Mouse (Mus musculus): ENCODE data around the gene Cd6. TPM values are rescaled to one million over a fixed set of nuclear protein-coding genes. Genes with fewer than 3 reads are reported as not detected.

The Cd6 gene
- polyA plus RNA-seq, 1 experiment = 5.6 TPM

DNA sequence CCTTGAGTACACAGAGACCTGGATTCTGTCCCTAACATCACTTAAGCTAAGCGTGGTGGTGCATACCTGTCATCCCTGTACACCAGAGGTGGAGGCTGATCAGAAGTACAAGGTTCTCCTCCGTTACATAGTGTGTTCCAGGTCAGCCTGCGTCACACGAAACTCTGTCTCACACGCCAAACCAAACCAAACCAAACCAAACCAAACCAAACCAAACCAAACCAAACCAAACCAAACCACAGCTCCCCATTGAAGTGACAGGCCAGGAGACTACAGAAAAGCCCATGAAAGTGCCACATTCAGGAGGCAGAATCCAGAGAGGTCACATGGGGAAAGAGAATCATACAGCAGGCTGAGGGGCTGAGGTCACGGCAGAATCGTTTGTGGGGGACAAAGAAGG is 57.9 kb downstream of the Cd6 start:
- 66% methylated on average over 7 of the region's 7 CpGs for WGBS
- no peak for DNase-seq (ENCODE audit: low read depth, low spot score)

GRCm38 (mm10) chr19:10769429-10770195 is 60.2 kb downstream of the Cd6 start:
- WGBS = 57% methylated on average over 12 of the region's 12 CpGs
- DNase-seq (ENCODE audit: low read depth, low spot score) = no peak

GRCm38 (mm10) chr19:10768694-10769428 is 61.0 kb downstream of the Cd6 start:
- 72% methylated on average over 6 of the region's 6 CpGs for WGBS

DNA sequence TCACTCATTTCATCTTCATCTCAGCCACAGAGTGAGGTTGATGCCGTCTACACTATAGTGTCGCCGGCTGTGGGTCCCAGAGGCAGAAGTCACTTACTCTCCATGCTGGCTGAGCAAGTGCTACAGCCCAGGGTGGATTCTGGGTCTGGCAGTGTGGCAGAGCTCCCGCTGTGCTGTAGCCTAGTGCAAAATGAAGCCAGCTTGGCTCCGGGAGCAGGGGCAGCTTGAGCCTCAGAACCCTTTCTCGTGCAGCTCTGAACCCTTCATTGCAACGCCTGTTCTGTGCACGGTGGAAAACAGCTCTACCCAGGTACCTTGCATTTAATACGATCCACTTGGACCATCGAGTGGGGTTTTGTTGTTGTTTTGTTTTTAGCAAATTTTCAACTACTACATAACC is 62.2 kb downstream of the Cd6 start:
- 89% methylated on average over 10 of the region's 10 CpGs for WGBS
- DNase-seq (ENCODE audit: low read depth, low spot score) = no peak

More at GRCm38 (mm10) chr19:10768694-10769428, 61.0 kb downstream of the Cd6 start:
- DNase-seq (ENCODE audit: low read depth, low spot score) = no peak

GRCm38 (mm10) chr19:10763381-10764031 is 66.4 kb downstream of the Cd6 start:
- 67% methylated on average over 21 of the region's 21 CpGs for WGBS
- no peak for DNase-seq (ENCODE audit: low read depth, low spot score)

- 72% methylated on average over 6 of the region's 6 CpGs for WGBS
Observed at GRCm38 (mm10) chr19:10762468-10762867, 67.4 kb downstream of the Cd6 start.

DNA sequence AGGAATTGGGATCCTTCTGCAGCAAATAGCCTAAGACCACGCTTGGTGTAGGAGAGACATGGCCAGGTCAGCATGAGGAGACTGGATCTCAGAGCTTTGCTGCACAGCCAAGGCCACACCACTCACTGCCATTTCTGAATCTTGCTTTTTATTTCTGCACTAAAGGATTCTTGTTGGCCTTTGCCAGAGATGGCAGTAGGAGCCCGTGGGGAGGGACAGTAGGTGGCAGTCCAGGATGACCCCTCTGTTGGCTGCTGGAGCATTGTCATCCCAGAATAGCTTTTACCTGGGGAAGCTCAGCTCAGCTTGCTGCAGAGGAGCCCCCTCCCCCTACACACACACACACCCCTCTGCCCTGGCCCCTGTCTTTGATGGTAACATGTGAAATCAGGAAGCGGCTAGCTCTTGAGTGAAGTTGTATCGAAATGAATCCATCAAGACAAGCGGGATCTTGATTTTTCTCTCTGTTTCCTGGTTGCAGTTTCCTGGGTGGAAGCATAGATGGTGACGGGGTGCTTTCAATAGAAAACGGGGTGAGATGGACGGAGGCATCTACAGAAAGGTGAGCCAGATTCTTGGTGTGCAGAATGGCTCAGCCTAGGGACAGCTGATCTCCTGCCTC is 68.0 kb downstream of the Cd6 start:
- no peak for DNase-seq (ENCODE audit: low read depth, low spot score)
- WGBS = 79% methylated on average over 8 of the region's 8 CpGs

More at GRCm38 (mm10) chr19:10762468-10762867, 67.4 kb downstream of the Cd6 start:
- no peak for DNase-seq (ENCODE audit: low read depth, low spot score)

DNA sequence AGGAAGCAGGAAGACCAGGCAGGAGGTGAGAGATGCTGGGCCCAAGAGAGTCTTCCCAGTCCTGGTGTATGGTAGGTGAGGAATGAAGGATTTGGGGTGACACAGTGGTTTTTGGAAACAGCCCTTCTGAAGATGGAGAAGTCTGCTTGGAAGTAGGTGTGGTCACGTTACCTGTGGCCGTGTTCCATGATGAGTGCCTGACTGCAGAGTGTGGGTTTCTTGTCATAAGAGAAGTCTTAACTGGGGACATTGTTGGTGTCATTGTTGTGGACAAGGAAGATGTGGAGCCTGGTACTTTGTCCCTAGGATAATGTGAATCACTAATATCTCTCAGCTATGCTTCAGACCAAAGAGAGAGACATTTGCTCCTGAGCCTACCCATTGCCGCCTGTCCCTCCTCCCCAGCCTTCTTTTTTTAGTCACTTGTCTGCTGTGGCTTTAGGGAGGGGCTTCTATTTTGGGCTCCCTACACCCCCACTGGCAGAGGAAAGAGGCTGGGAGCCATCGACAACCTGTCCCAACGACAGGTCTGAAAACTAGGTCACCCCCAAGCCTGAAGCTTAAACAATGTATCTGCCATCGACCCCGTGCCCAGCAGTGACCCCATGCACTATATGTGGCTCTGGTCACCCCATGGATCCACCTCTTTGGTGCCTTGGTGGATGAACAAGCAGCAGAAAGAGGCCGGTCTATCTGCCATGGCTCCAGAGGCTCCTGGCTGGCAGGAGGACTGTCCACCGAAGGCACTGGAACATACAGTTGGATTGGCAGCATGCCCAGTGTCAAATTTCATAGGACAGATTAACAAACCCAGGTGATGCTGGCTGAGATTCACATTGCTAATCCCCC is 69.7 kb downstream of the Cd6 start:
- WGBS = 74% methylated on average over 9 of the region's 9 CpGs
- no peak for DNase-seq (ENCODE audit: low read depth, low spot score)

DNA sequence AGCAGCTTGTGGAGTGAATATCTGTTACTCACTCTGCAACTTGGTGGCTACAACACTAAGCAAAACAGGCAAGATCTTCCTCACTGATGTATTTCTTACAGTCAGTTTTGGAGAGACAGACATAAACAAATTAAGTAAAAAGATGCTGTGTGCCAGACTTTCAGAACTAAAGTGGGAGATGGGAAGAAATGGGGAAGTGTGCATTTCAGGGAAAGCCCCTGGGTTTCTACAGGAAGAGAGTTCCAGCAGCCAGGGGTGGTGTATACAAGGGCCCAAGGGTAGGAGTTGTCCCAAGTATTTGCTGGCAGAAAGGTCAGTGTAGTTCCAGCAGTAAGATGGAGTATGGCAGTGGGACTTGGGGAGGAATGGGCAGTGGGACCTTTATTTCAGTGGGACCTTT is 70.3 kb downstream of the Cd6 start:
- no peak for DNase-seq (ENCODE audit: low read depth, low spot score)

- WGBS = 54% methylated on average over 6 of the region's 6 CpGs
- no peak for DNase-seq (ENCODE audit: low read depth, low spot score)
Observed at GRCm38 (mm10) chr19:10758708-10759107, 71.2 kb downstream of the Cd6 start.

GRCm38 (mm10) chr19:10757526-10757925 is 72.3 kb downstream of the Cd6 start:
- DNase-seq (ENCODE audit: low read depth, low spot score) = no peak
- WGBS = 81% methylated on average over 2 of the region's 2 CpGs

DNA sequence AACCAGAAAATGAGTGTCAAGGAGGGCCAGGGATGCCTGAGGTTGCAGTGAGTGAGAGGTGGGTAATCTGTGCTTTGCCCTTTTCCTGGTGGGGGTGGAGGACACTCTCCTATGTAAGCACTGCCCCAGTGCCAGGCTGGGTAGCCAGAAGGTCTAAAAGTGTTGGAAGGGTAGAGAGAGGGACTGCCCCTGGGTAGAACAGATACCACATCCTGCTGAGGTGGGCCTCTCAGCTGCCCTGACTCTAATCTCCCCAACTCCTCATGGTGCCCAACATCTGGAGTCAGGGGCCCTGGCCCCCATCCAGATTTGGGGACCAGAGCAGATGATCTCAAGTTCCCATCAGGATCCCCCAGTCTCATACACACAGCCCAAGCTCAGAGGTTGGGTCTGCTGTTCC is 72.7 kb downstream of the Cd6 start:
- no peak for DNase-seq (ENCODE audit: low read depth, low spot score)

DNA sequence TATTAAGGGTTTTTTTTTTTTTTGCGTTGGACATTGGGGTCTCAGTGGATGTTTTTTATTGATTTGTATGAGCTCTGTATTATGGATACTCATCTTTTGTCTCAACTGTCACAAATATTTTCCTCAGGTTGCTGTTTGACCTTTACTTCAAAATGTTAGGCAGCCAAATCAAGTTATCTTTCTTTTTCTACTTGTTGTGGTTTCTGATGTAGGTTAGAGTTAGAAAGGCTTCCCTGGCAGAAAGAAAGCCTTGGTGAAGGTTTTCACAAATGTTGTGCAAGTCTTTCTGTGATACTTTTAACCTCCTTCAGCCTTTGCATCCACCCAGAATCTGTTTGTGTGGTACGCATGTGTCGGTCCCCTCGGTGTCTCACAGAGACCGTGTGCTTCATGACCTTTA is 77.2 kb downstream of the Cd6 start:
- no peak for DNase-seq (ENCODE audit: low read depth, low spot score)
- 93% methylated on average over 5 of the region's 5 CpGs for WGBS

DNA sequence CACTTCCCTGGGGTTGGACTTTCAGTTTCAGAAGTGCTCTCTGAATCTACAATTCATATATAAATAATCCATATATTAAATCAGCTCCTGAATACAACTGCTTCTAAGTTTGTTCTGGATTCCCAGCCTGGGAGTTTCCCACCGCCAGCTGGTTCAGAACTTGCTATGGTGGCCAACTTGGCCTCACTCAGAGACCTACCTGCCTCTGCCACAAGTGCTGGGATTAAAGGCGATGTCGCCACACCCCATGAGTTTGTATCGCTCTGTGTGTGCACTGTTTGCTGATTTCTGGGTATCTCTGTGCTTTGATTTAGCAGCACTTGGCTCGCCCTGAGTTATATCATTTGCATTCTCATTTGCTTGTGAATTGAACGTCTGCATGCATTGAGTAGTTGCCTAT is 77.8 kb downstream of the Cd6 start:
- no peak for DNase-seq (ENCODE audit: low read depth, low spot score)
- 88% methylated on average over 6 of the region's 6 CpGs for WGBS

- WGBS = 71% methylated on average over 1 of the region's 1 CpGs
- DNase-seq (ENCODE audit: low read depth, low spot score) = no peak
Observed at GRCm38 (mm10) chr19:10751607-10752006, 78.3 kb downstream of the Cd6 start.

GRCm38 (mm10) chr19:10750161-10750560 is 79.7 kb downstream of the Cd6 start:
- 85% methylated on average over 6 of the region's 6 CpGs for whole genome bisulfite sequencing
- no peak for DNase-seq (ENCODE audit: low read depth, low spot score)

GRCm38 (mm10) chr19:10749295-10749694 is 80.6 kb downstream of the Cd6 start:
- no peak for DNase-seq (ENCODE audit: low read depth, low spot score)
- WGBS = 81% methylated on average over 6 of the region's 6 CpGs

GRCm38 (mm10) chr19:10748401-10749102 is 81.3 kb downstream of the Cd6 start:
- no peak for DNase-seq (ENCODE audit: low read depth, low spot score)

GRCm38 (mm10) chr19:10747718-10748117 is 82.1 kb downstream of the Cd6 start:
- no peak for DNase-seq (ENCODE audit: low read depth, low spot score)
- WGBS = 37% methylated on average over 6 of the region's 6 CpGs

More at GRCm38 (mm10) chr19:10748401-10749102, 81.3 kb downstream of the Cd6 start:
- WGBS = 72% methylated on average over 11 of the region's 11 CpGs
